Mouse (Mus musculus) myocyte (in vitro differentiated cells): ENCODE measurements at regions not wholly inside any gene's neighbourhood (a gene's known extent, or its start where the extent isn't known, plus 50 kb on each side); places are given as distances from the start of the nearest gene placed in this dataset.

ENCODE experiments used
- E2F4 ChIP-seq: IDR thresholded peaks from one replicate; pipeline ENCODE4 v1.6.1; 2011; ENCODE audit warnings: mild to moderate bottlenecking, control low read depth, moderate library complexity; ENCODE audit not compliant: insufficient read depth
- MYOD1 ChIP-seq, 3 experiments: IDR thresholded peaks; one replicate each; pipeline ENCODE4 v1.6.1; 2011; ENCODE audit warnings: control low read depth in 2 of 3, low read depth in 2 of 3, mild to moderate bottlenecking in 2 of 3, moderate library complexity in 1 of 3; ENCODE audit not compliant: insufficient read length in 2 of 3, control insufficient read depth in 1 of 3
- POLR2A ChIP-seq: IDR thresholded peaks from one replicate; pipeline ENCODE4 v1.6.1; 2011; ENCODE audit warnings: low read depth, mild to moderate bottlenecking, control low read depth, moderate library complexity; ENCODE audit not compliant: insufficient read length
- TCF12 ChIP-seq: IDR thresholded peaks from one replicate; pipeline ENCODE4 v1.6.1; 2011; ENCODE audit warnings: mild to moderate bottlenecking, control low read depth; ENCODE audit not compliant: poor library complexity, insufficient read depth, severe bottlenecking

GRCm38 (mm10) chr1:119346634-119347155, 75.4 kb downstream of the Inhbb start:
- TF ChIP-seq TCF12 (no peak), POLR2A (no peak), E2F4 (no peak), MYOD1 (IDR thresholded peaks at IDR 0.05; ENCODE audit: control insufficient read depth in 1 of 3, insufficient read length in 2 of 3, low read depth in 2 of 3) (no peak)
